Comparison of ENCODE assay signal across 8 mouse cellular contexts in the genomic region with DNA sequence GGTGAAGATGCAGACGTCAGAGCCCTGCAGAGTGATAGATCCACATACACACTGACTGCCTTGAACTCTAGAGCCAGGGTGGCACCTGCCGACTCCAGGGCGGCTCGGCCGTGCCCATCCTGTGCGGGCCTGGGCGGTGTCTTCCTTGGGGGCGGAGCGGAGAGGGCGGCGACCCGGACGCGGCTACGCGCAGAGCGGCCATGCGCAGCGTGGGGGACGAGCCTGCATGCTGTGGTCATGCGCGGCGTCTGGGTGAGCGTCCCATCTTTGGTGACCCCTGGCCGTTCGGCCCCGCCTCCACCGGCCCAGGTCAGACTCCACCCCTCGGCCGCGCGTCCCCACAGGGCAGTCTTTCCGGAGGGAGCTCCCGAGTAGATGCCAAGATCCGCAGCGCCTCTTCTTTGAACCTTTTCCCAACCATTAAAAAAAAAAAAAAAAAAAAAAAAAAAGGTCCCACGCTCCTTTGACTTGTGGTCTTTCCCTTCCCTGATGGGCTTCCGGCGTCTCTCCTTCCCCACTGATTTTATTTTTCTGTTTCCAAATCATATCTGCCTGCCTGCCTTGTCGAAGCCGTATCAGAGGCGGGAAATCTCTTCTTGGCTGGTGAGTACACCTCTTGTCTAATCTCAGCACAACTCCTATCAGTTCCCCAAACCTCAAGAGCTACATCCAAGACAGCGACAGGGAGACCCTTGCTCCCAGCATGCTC. TPM values are rescaled to one million over a fixed set of nuclear protein-coding genes. Genes with fewer than 3 reads are reported as not detected.
A peak's percentile ranks its signal among the peaks of the same experiment; 100 is the strongest.
DNase-seq lines count a peak whose midpoint lies in the region; ATAC-seq and TF ChIP-seq lines count a peak whose summit lies in the region.

A gene (plus strand): TSS at position 214 of the 709 bp plus-strand sequence.

- peak; percentile 54 for DNase-seq in G1E (ENCODE audit: low spot score)
- peak; percentile 80 to 91 for DNase-seq in cerebellum, postnatal 14 days
- DNase-seq in frontal cortex, postnatal 25 days (ENCODE audit: low spot score in 2 of 2): peak; percentile 67 to 71
- DNase-seq in layer of hippocampus, postnatal 25 days (ENCODE audit: extremely low spot score in 1 of 2, low spot score in 1 of 2): peak; percentile 68 to 74
- peak; percentile 95 for DNase-seq in lung, postnatal 14 days
- peak; percentile 95 for DNase-seq in ovary, postnatal 36 days (ENCODE audit: low spot score)
- DNase-seq in thymus, postnatal 25 days: peak; percentile 84

- TF ChIP-seq CTCF in G1E (IDR thresholded peaks at IDR 0.05; ENCODE audit: low read depth, low read length): no peak

- H3K9me3 ChIP-seq in G1E (replicated peaks): no peaks in the 10 kb centered on the region
- no peaks in the 10 kb centered on the region for H3K9me3 ChIP-seq in hindbrain, embryonic 13.5 days

- H3K9ac ChIP-seq in hindbrain, embryonic 13.5 days: peak within 1 kb of the TSS; percentile 73

- ATAC-seq in G1E (ENCODE audit: extremely low read depth, insufficient number of reproducible peaks, low FRiP score, poor library complexity, severe bottlenecking): peak; percentile 60; the same call in 1 of the 2 replicates
- ATAC-seq in hindbrain, embryonic 13.5 days (ENCODE audit: low FRiP score): peak; percentile 78

- peak within 1 kb of the TSS; percentile 71 for H3K4me3 ChIP-seq in G1E (ENCODE audit: low read depth, low read length)
- H3K4me3 ChIP-seq in hindbrain, embryonic 13.5 days: peak within 1 kb of the TSS; percentile 44

- peaks cover 19% of the 10 kb centered on the region for H3K36me3 ChIP-seq in G1E (replicated peaks)
- peaks cover 54% of the 10 kb centered on the region for H3K36me3 ChIP-seq in hindbrain, embryonic 13.5 days

- peak within 1 kb of the TSS; percentile 87 for H3K4me2 ChIP-seq in hindbrain, embryonic 13.5 days

- WGBS in hindbrain, embryonic 13.5 days: 1% methylated on average over 43 of the region's 43 CpGs

- peak within 1 kb of the TSS; percentile 62 for H3K27ac ChIP-seq in hindbrain, embryonic 13.5 days

- H3K4me1 ChIP-seq in G1E (ENCODE audit: insufficient read depth, low read depth, low read length): peaks cover 28% of the 10 kb centered on the region
- H3K4me1 ChIP-seq in hindbrain, embryonic 13.5 days (replicated peaks): peaks cover 27% of the 10 kb centered on the region

- peaks cover 27% of the 10 kb centered on the region for H3K27me3 ChIP-seq in G1E (ENCODE audit: insufficient read depth, low read length)
- no peaks in the 10 kb centered on the region for H3K27me3 ChIP-seq in hindbrain, embryonic 13.5 days

RNA-seq across cellular contexts. Expression of the gene that starts here (rescaled TPM):
- 14.7 and 19.1 TPM in 2 replicates for total RNA-seq in G1E (2014; fragmentation: Nextera tagmentation)
- 8.8 and 14.9 TPM in 2 replicates for total RNA-seq in G1E (2017)
- 0.69 and 2.6 TPM in 2 replicates for polyA plus RNA-seq in G1E (2012)
- 23.8 and 25.6 TPM in 2 replicates for polyA plus RNA-seq in hindbrain, embryonic 13.5 days (2015; fragmentation: Nextera tagmentation; extraction: Ambion mirVana)
- total RNA-seq in layer of hippocampus, postnatal 25 days (2021): 10 to 100 TPM; 47.0 to 55.1 TPM

Comparison
In these comparisons a context has a peak if more than half of its experiments do, and no peak if none do; other contexts are left out.
1. Peak in every context shown above with its lines: DNase-seq, ATAC-seq, H3K4me3 ChIP-seq and H3K27ac ChIP-seq.